ENCODE assay signal across 25 mouse cellular contexts in the genomic region with DNA sequence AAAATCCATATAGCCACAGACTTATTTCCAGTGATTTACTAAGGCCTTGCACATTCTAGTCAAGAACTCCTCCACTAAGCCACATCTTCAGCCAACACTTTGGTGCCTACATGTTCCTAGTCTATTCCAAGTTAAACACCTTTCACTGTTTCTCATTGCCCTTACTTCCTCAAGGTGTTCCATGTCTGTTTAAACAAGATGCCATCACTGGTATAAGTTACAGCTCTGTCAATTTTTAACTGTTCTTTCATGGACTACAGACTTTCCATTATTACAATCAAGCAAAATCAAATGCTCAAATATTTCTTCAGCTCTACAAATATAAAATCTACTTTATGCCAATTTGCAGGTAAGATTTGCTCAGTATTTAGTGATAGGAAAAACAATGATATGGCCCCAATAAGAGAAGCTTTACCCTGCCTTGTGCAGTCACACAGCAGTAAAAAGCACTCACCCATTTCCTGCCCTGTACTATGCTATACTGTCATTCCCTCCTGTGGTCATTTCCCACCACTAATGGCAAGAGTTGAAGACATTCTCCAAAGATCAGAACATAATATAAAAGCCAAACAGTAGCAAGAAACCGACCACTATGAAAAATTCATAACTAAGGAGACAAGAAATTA. TPM values are rescaled to one million over a fixed set of nuclear protein-coding genes. Genes with fewer than 3 reads are reported as not detected.
DNase-seq lines count a peak whose midpoint lies in the region; ATAC-seq and TF ChIP-seq lines count a peak whose summit lies in the region.
"Had no signal": no experiment of that assay in that cellular context is flagged by ENCODE, and none has a peak within 500 bp of the region (broad histone marks: within the 10 kb centered on the region; RNA-seq: fewer than 3 reads in every experiment).

No protein-coding gene starts in this region.

- no peak overlapping the region for H3K4me2 ChIP-seq in liver, embryonic 11.5 days
- no peak overlapping the region for H3K4me2 ChIP-seq in stomach, embryonic 15.5 days
- no peak overlapping the region for H3K4me2 ChIP-seq in stomach, postnatal 0 days (replicated peaks; ENCODE audit: low read depth)
- H3K4me2 ChIP-seq: embryonic facial prominence, embryonic 12.5 days; forebrain, embryonic 13.5 days; forebrain, embryonic 15.5 days had no signal

- H3K27ac ChIP-seq in liver, adult 2 months (replicated peaks; ENCODE audit: insufficient read depth, low read depth, low read length), result no peak overlapping the region
- no peak overlapping the region for H3K27ac ChIP-seq in liver, embryonic 11.5 days (ENCODE audit: low read depth, low read length)
- no peak overlapping the region for H3K27ac ChIP-seq in stomach, embryonic 15.5 days
- 0 out of 2 replicates have a peak overlapping the region, but pooled peaks have one; percentile 18 for H3K27ac ChIP-seq in stomach, postnatal 0 days (replicated peaks)
- H3K27ac ChIP-seq: embryonic facial prominence, embryonic 10.5 days; embryonic facial prominence, embryonic 12.5 days; forebrain, embryonic 13.5 days; forebrain, embryonic 15.5 days had no signal

- TF ChIP-seq EP300 in stomach, postnatal 0 days (optimal IDR thresholded peaks at IDR 0.05), result no peak

- H3K36me3 ChIP-seq in liver, adult 2 months (ENCODE audit: control insufficient read depth, insufficient read depth, low read length), result peaks cover 4% of the 10 kb centered on the region; the same call in 1 of the 2 replicates
- H3K36me3 ChIP-seq in liver, embryonic 11.5 days (ENCODE audit: control insufficient read depth, insufficient read depth, low read length), result no peaks in the 10 kb centered on the region; the same call in none of the 2 replicates
- no peaks in the 10 kb centered on the region for H3K36me3 ChIP-seq in stomach, embryonic 15.5 days
- H3K36me3 ChIP-seq in stomach, postnatal 0 days (ENCODE audit: control insufficient read depth, insufficient read depth, low read length), result 0 out of 2 replicates have a peak, but pooled peaks cover 2% of the 10 kb centered on the region
- H3K36me3 ChIP-seq: embryonic facial prominence, embryonic 10.5 days; embryonic facial prominence, embryonic 12.5 days; forebrain, embryonic 15.5 days had no signal

- no peaks in the 10 kb centered on the region for H3K27me3 ChIP-seq in liver, adult 2 months (ENCODE audit: control insufficient read depth, insufficient read depth, low read length)
- H3K27me3 ChIP-seq in liver, embryonic 11.5 days (replicated peaks; ENCODE audit: control insufficient read depth, insufficient read depth, low read length), result no peaks in the 10 kb centered on the region
- no peaks in the 10 kb centered on the region for H3K27me3 ChIP-seq in stomach, embryonic 15.5 days (replicated peaks)
- no peaks in the 10 kb centered on the region for H3K27me3 ChIP-seq in stomach, postnatal 0 days (ENCODE audit: control insufficient read depth, insufficient read depth, low read length)
- H3K27me3 ChIP-seq: embryonic facial prominence, embryonic 12.5 days; forebrain, embryonic 13.5 days; forebrain, embryonic 15.5 days; Patski had no signal

- TF ChIP-seq CTCF in liver, adult 2 months (IDR thresholded peaks at IDR 0.05; ENCODE audit: low read depth, low read length), result no peak
- TF ChIP-seq CTCF in stomach, postnatal 0 days (IDR thresholded peaks at IDR 0.05; ENCODE audit: low read depth), result no peak

- TF ChIP-seq POLR2A in liver, adult 2 months (IDR thresholded peaks at IDR 0.05; ENCODE audit: extremely low read depth, insufficient read depth, low read length), result no peak

- WGBS in liver, adult 2 months, result 78% methylated on average over 1 of the region's 1 CpGs
- 76% methylated on average over 1 of the region's 1 CpGs for WGBS in liver, embryonic 11.5 days
- WGBS in stomach, embryonic 15.5 days, result 77% methylated on average over 1 of the region's 1 CpGs
- 78% methylated on average over 1 of the region's 1 CpGs for WGBS in stomach, postnatal 0 days

- peaks cover 12% of the 10 kb centered on the region for H3K4me1 ChIP-seq in liver, adult 2 months (ENCODE audit: control insufficient read depth, insufficient read depth, low read length)
- H3K4me1 ChIP-seq in liver, embryonic 11.5 days (replicated peaks; ENCODE audit: control insufficient read depth, insufficient read depth, low read length), result peaks cover 3% of the 10 kb centered on the region; the same call in 1 of the 2 replicates
- no peaks in the 10 kb centered on the region for H3K4me1 ChIP-seq in stomach, embryonic 15.5 days
- H3K4me1 ChIP-seq in stomach, postnatal 0 days (replicated peaks; ENCODE audit: control insufficient read depth, insufficient read depth), result no peaks in the 10 kb centered on the region
- H3K4me1 ChIP-seq: embryonic facial prominence, embryonic 12.5 days; forebrain, embryonic 13.5 days; forebrain, embryonic 15.5 days had no signal

- H3K9me3 ChIP-seq in liver, embryonic 11.5 days (ENCODE audit: control insufficient read depth, low read length), result no peaks in the 10 kb centered on the region
- H3K9me3 ChIP-seq in stomach, embryonic 15.5 days, result no peaks in the 10 kb centered on the region
- no peaks in the 10 kb centered on the region for H3K9me3 ChIP-seq in stomach, postnatal 0 days (ENCODE audit: control insufficient read depth, low read length)
- H3K9me3 ChIP-seq: embryonic facial prominence, embryonic 10.5 days; embryonic facial prominence, embryonic 12.5 days; forebrain, embryonic 13.5 days; forebrain, embryonic 15.5 days had no signal

- no peak overlapping the region for H3K9ac ChIP-seq in liver, adult 2 months (ENCODE audit: low read depth, low read length)
- H3K9ac ChIP-seq in liver, embryonic 11.5 days (ENCODE audit: low read depth, low read length), result no peak overlapping the region
- H3K9ac ChIP-seq in stomach, embryonic 15.5 days, result no peak overlapping the region
- no peak overlapping the region for H3K9ac ChIP-seq in stomach, postnatal 0 days (ENCODE audit: low read length)
- H3K9ac ChIP-seq: embryonic facial prominence, embryonic 12.5 days; forebrain, embryonic 13.5 days; forebrain, embryonic 15.5 days had no signal

- DNase-seq in liver, adult 2 months (ENCODE audit: extremely low read depth, low read depth, low spot score), result peak; percentile 64
- no peak for DNase-seq in liver, embryonic 11.5 days (ENCODE audit: low spot score)
- no peak for DNase-seq in stomach, postnatal 0 days (ENCODE audit: low spot score)
- no peak for DNase-seq in gastrocnemius, postnatal 25 days
- DNase-seq: adrenal gland, adult 8-10 months; adrenal gland, postnatal 14 days; adrenal gland, postnatal 36 days; cerebellum, adult 11-12 months; cerebellum, adult 2 months; cerebellum, adult 9-10 months; cerebellum, postnatal 10 days; cerebellum, postnatal 25 days had no signal

- ATAC-seq in liver, embryonic 11.5 days (replicated peaks; ENCODE audit: low FRiP score), result no peak
- peak; percentile 78 for ATAC-seq in stomach, embryonic 15.5 days (ENCODE audit: insufficient read depth, low FRiP score, low read depth)
- ATAC-seq in stomach, postnatal 0 days (ENCODE audit: low FRiP score, low TSS enrichment), result peak; percentile 79
- no peak for ATAC-seq in frontal cortex, adult (ENCODE audit: low TSS enrichment)
- ATAC-seq: activated CD4-positive, CD25-positive, alpha-beta regulatory T cell, adult 4 months; forebrain, embryonic 13.5 days; forebrain, embryonic 15.5 days; Patski had no signal

- H3K4me3 ChIP-seq in liver, adult 2 months (ENCODE audit: insufficient read depth, low read depth, low read length), result no peak overlapping the region
- H3K4me3 ChIP-seq in liver, embryonic 11.5 days (ENCODE audit: low read depth, low read length), result no peak overlapping the region
- H3K4me3 ChIP-seq in stomach, embryonic 15.5 days (replicated peaks), result no peak overlapping the region
- H3K4me3 ChIP-seq in stomach, postnatal 0 days (ENCODE audit: low read depth, low read length), result no peak overlapping the region
- H3K4me3 ChIP-seq: embryonic facial prominence, embryonic 10.5 days; embryonic facial prominence, embryonic 12.5 days; forebrain, embryonic 13.5 days; forebrain, embryonic 15.5 days had no signal

- peaks cover 7% of the 10 kb centered on the region; the same call in 1 of the 2 replicates for H3K79me2 ChIP-seq in liver, adult 2 months (ENCODE audit: control insufficient read depth, insufficient read depth, low read length)

RNA-seq across cellular contexts. Expression of gene Slc35a3, which starts 9.9 kb away (rescaled TPM):
- 36.4 and 42.3 TPM in 2 replicates for total RNA-seq in liver, adult 2 months (2014; rRNA removed)
- polyA plus RNA-seq in liver, adult 2 months (2012; rRNA removed), result 7.3 and 8.0 TPM in 2 replicates
- polyA plus RNA-seq in liver, embryonic 11.5 days (2014; fragmentation: Nextera tagmentation; extraction: Ambion mirVana), result 20.0 TPM in 2 replicates
- 21.5 and 22.3 TPM in 2 replicates for polyA plus RNA-seq in stomach, embryonic 15.5 days (2015; fragmentation: Nextera tagmentation; extraction: Ambion mirVana)
- 25.2 and 25.3 TPM in 2 replicates for polyA plus RNA-seq in stomach, postnatal 0 days (2015; fragmentation: Nextera tagmentation; extraction: Ambion mirVana)
- total RNA-seq in gastrocnemius, postnatal 25 days (2021), result 1 to 10 TPM; 6.9 to 7.0 TPM

RNA-seq across cellular contexts. Expression of gene Gm43191, which starts 21.7 kb away (rescaled TPM):
- not detected in 2 replicates for total RNA-seq in liver, adult 2 months (2014; rRNA removed)
- not detected in 2 replicates for polyA plus RNA-seq in liver, adult 2 months (2012; rRNA removed)
- 0.30 TPM in 1 of 2 replicates, not detected in the other for polyA plus RNA-seq in liver, embryonic 11.5 days (2014; fragmentation: Nextera tagmentation; extraction: Ambion mirVana)
- polyA plus RNA-seq in stomach, embryonic 15.5 days (2015; fragmentation: Nextera tagmentation; extraction: Ambion mirVana), result 0.61 TPM in 1 of 2 replicates, not detected in the other
- not detected in 2 replicates for polyA plus RNA-seq in stomach, postnatal 0 days (2015; fragmentation: Nextera tagmentation; extraction: Ambion mirVana)
- total RNA-seq in gastrocnemius, postnatal 25 days (2021), result not detected
- total RNA-seq: adrenal gland, adult 18-20 months; adrenal gland, adult 8-10 months; adrenal gland, postnatal 14 days; adrenal gland, postnatal 36 days had no signal
- polyA plus RNA-seq: activated CD4-positive, CD25-positive, alpha-beta regulatory T cell, adult 4 months; C2C12; cerebellum, adult 2 months; cortical plate, adult 2 months; embryonic facial prominence, embryonic 10.5 days; embryonic facial prominence, embryonic 12.5 days; embryonic facial prominence, embryonic 14.5 days; forebrain, embryonic 11.5 days; forebrain, embryonic 13.5 days had no signal

RNA-seq across cellular contexts. Expression of gene Mfsd14a, which starts 40.3 kb away (rescaled TPM):
- 34.4 and 35.6 TPM in 2 replicates for total RNA-seq in liver, adult 2 months (2014; rRNA removed)
- polyA plus RNA-seq in liver, adult 2 months (2012; rRNA removed), result 14.3 and 14.5 TPM in 2 replicates
- 67.4 and 75.0 TPM in 2 replicates for polyA plus RNA-seq in liver, embryonic 11.5 days (2014; fragmentation: Nextera tagmentation; extraction: Ambion mirVana)
- polyA plus RNA-seq in stomach, embryonic 15.5 days (2015; fragmentation: Nextera tagmentation; extraction: Ambion mirVana), result 79.5 and 86.6 TPM in 2 replicates
- 50.4 and 51.1 TPM in 2 replicates for polyA plus RNA-seq in stomach, postnatal 0 days (2015; fragmentation: Nextera tagmentation; extraction: Ambion mirVana)
- 10 to 100 TPM; 11.6 to 12.1 TPM for total RNA-seq in gastrocnemius, postnatal 25 days (2021)

Comparison
In these comparisons a context has a peak if more than half of its experiments do, and no peak if none do; other contexts are left out.
1. ATAC-seq: peak in stomach, embryonic 15.5 days (single experiment) and stomach, postnatal 0 days (single experiment); none in liver, embryonic 11.5 days (single experiment) and frontal cortex, adult (single experiment).